Mouse (Mus musculus): ENCODE results near the gene Slc35g3. TPM values are rescaled to one million over a fixed set of nuclear protein-coding genes. Genes with fewer than 3 reads are reported as not detected.
A peak's percentile ranks its signal among the peaks of the same experiment; 100 is the strongest.
"Not testable (repeated sequence)": the region's sequence is repeated elsewhere in the genome, so short reads cannot be mapped to it uniquely, and the experiment has no call there.

Gene Slc35g3
- polyA plus RNA-seq, 1 experiment from 2014 or later, result not detected

GRCm38 (mm10) chr11:69757303-69758089, 4.3 kb downstream of the Slc35g3 start:
- peak overlapping the region; percentile 54 for H3K4me3 ChIP-seq (ENCODE audit: low read depth, low read length)
- H3K4me1 ChIP-seq (replicated peaks; ENCODE audit: control insufficient read depth, insufficient read depth), result peaks cover 5% of the 10 kb centered on the region
- peak overlapping the region; percentile 52 for H3K9ac ChIP-seq (ENCODE audit: low read length)
- 0 out of 2 replicates have a peak, but pooled peaks have one; percentile 1 for TF ChIP-seq CTCF (IDR thresholded peaks at IDR 0.05; ENCODE audit: low read depth)
- TF ChIP-seq EP300 (optimal IDR thresholded peaks at IDR 0.05), result no peak
- no peak for DNase-seq (ENCODE audit: low spot score)
- H3K4me2 ChIP-seq (replicated peaks; ENCODE audit: low read depth), result peak overlapping the region; percentile 68
- no peak for ATAC-seq (ENCODE audit: low FRiP score, low TSS enrichment)
- no peaks in the 10 kb centered on the region for H3K27me3 ChIP-seq (ENCODE audit: control insufficient read depth, insufficient read depth, low read length)
- no peaks in the 10 kb centered on the region for H3K9me3 ChIP-seq (ENCODE audit: control insufficient read depth, low read length)
- peak overlapping the region; percentile 96 for H3K27ac ChIP-seq (replicated peaks)
- no peaks in the 10 kb centered on the region for H3K36me3 ChIP-seq (ENCODE audit: control insufficient read depth, insufficient read depth, low read length)
- WGBS, result 32% methylated on average over 9 of the region's 9 CpGs

GRCm38 (mm10) chr11:69754701-69755100, 7.1 kb downstream of the Slc35g3 start:
- no peak overlapping the region for H3K27ac ChIP-seq (replicated peaks)
- no peak overlapping the region for H3K4me3 ChIP-seq (ENCODE audit: low read depth, low read length)
- peaks cover 5% of the 10 kb centered on the region for H3K4me1 ChIP-seq (replicated peaks; ENCODE audit: control insufficient read depth, insufficient read depth)
- TF ChIP-seq CTCF (IDR thresholded peaks at IDR 0.05; ENCODE audit: low read depth) (peak; percentile 83), EP300 (optimal IDR thresholded peaks at IDR 0.05) (no peak)
- ATAC-seq (ENCODE audit: low FRiP score, low TSS enrichment) (no peak), DNase-seq (ENCODE audit: low spot score) (no peak)
- H3K9ac ChIP-seq (ENCODE audit: low read length), result no peak overlapping the region
- H3K36me3 ChIP-seq (ENCODE audit: control insufficient read depth, insufficient read depth, low read length), result no peaks in the 10 kb centered on the region
- H3K4me2 ChIP-seq (replicated peaks; ENCODE audit: low read depth), result no peak overlapping the region
- no peaks in the 10 kb centered on the region for H3K9me3 ChIP-seq (ENCODE audit: control insufficient read depth, low read length)
- WGBS, result 40% methylated on average over 3 of the region's 3 CpGs
- no peaks in the 10 kb centered on the region for H3K27me3 ChIP-seq (ENCODE audit: control insufficient read depth, insufficient read depth, low read length)

GRCm38 (mm10) chr11:69754233-69754632, 7.5 kb downstream of the Slc35g3 start:
- H3K4me3 ChIP-seq (ENCODE audit: low read depth, low read length), result no peak overlapping the region
- peaks cover 5% of the 10 kb centered on the region for H3K4me1 ChIP-seq (replicated peaks; ENCODE audit: control insufficient read depth, insufficient read depth)
- no peak overlapping the region for H3K27ac ChIP-seq (replicated peaks)
- WGBS, result 84% methylated on average over 5 of the region's 5 CpGs
- H3K9me3 ChIP-seq (ENCODE audit: control insufficient read depth, low read length), result no peaks in the 10 kb centered on the region
- DNase-seq (ENCODE audit: low spot score), result no peak
- no peak for TF ChIP-seq EP300 (optimal IDR thresholded peaks at IDR 0.05)
- no peak overlapping the region for H3K9ac ChIP-seq (ENCODE audit: low read length)
- H3K36me3 ChIP-seq (ENCODE audit: control insufficient read depth, insufficient read depth, low read length), result no peaks in the 10 kb centered on the region
- no peaks in the 10 kb centered on the region for H3K27me3 ChIP-seq (ENCODE audit: control insufficient read depth, insufficient read depth, low read length)
- no peak for ATAC-seq (ENCODE audit: low FRiP score, low TSS enrichment)
- H3K4me2 ChIP-seq (replicated peaks; ENCODE audit: low read depth), result no peak overlapping the region

GRCm38 (mm10) chr11:69752686-69753085, 9.1 kb downstream of the Slc35g3 start:
- TF ChIP-seq CTCF (IDR thresholded peaks at IDR 0.05; ENCODE audit: low read depth) (no peak), EP300 (optimal IDR thresholded peaks at IDR 0.05) (no peak)
- H3K9ac ChIP-seq (ENCODE audit: low read length), result no peak overlapping the region
- no peak overlapping the region for H3K4me3 ChIP-seq (ENCODE audit: low read depth, low read length)
- H3K9me3 ChIP-seq (ENCODE audit: control insufficient read depth, low read length), result no peaks in the 10 kb centered on the region
- ATAC-seq (ENCODE audit: low FRiP score, low TSS enrichment), result no peak
- H3K27ac ChIP-seq (replicated peaks), result no peak overlapping the region
- peaks cover 5% of the 10 kb centered on the region for H3K4me1 ChIP-seq (replicated peaks; ENCODE audit: control insufficient read depth, insufficient read depth)
- 0 out of 2 replicates have a peak, but pooled peaks cover 2% of the 10 kb centered on the region for H3K36me3 ChIP-seq (ENCODE audit: control insufficient read depth, insufficient read depth, low read length)
- DNase-seq (ENCODE audit: low spot score), result no peak
- H3K4me2 ChIP-seq (replicated peaks; ENCODE audit: low read depth), result no peak overlapping the region
- H3K27me3 ChIP-seq (ENCODE audit: control insufficient read depth, insufficient read depth, low read length), result no peaks in the 10 kb centered on the region

- H3K9me3 ChIP-seq (ENCODE audit: control insufficient read depth, low read length), result no peaks in the 10 kb centered on the region
- no peak overlapping the region for H3K4me2 ChIP-seq (replicated peaks; ENCODE audit: low read depth)
- WGBS, result 57% methylated on average over 3 of the region's 3 CpGs
- peaks cover 10% of the 10 kb centered on the region; the same call in 1 of the 2 replicates for H3K36me3 ChIP-seq (ENCODE audit: control insufficient read depth, insufficient read depth, low read length)
- ATAC-seq (ENCODE audit: low FRiP score, low TSS enrichment) (no peak), DNase-seq (ENCODE audit: low spot score) (no peak)
- H3K4me3 ChIP-seq (ENCODE audit: low read depth, low read length), result no peak overlapping the region
- no peak overlapping the region for H3K9ac ChIP-seq (ENCODE audit: low read length)
- H3K27ac ChIP-seq (replicated peaks), result no peak overlapping the region
- no peaks in the 10 kb centered on the region; the same call in 1 of the 2 replicates for H3K4me1 ChIP-seq (replicated peaks; ENCODE audit: control insufficient read depth, insufficient read depth)
- H3K27me3 ChIP-seq (ENCODE audit: control insufficient read depth, insufficient read depth, low read length), result no peaks in the 10 kb centered on the region
- no peak for TF ChIP-seq EP300 (optimal IDR thresholded peaks at IDR 0.05)
- no peak for TF ChIP-seq CTCF (IDR thresholded peaks at IDR 0.05; ENCODE audit: low read depth)
Measured at GRCm38 (mm10) chr11:69751635-69752034, 10.1 kb downstream of the Slc35g3 start.

- peak; percentile 55 for TF ChIP-seq CTCF (IDR thresholded peaks at IDR 0.05; ENCODE audit: low read depth)
- H3K4me3 ChIP-seq (ENCODE audit: low read depth, low read length); H3K27ac ChIP-seq (replicated peaks); DNase-seq (ENCODE audit: low spot score); H3K4me2 ChIP-seq (replicated peaks; ENCODE audit: low read depth); H3K9me3 ChIP-seq (ENCODE audit: control insufficient read depth, low read length); H3K4me1 ChIP-seq (replicated peaks; ENCODE audit: control insufficient read depth, insufficient read depth); ATAC-seq (ENCODE audit: low FRiP score, low TSS enrichment); H3K27me3 ChIP-seq (ENCODE audit: control insufficient read depth, insufficient read depth, low read length); H3K9ac ChIP-seq (ENCODE audit: low read length): not testable (repeated sequence)
- 61% methylated on average over 3 of the region's 3 CpGs for WGBS
- H3K36me3 ChIP-seq (ENCODE audit: control insufficient read depth, insufficient read depth, low read length), result peaks cover 20% of the 10 kb centered on the region
Measured at GRCm38 (mm10) chr11:69731408-69731807, 30.4 kb downstream of the Slc35g3 start.
